Mouse (Mus musculus) MEL (cell line): ENCODE measurements at regions not wholly inside any gene's neighbourhood (a gene's known extent, or its start where the extent isn't known, plus 50 kb on each side); places are given as distances from the start of the nearest gene placed in this dataset.

Experiments used
- DNase-seq: peaks from one replicate; pipeline ENCODE4 v3.0.0; 2011; ENCODE audit warnings: low read depth, low spot score
- H3K27ac ChIP-seq: 2 replicates; pipeline ENCODE4 v1.5.1; 2012; ENCODE audit warnings: low read depth, mild to moderate bottlenecking, control low read depth, low read length, moderate library complexity; ENCODE audit not compliant: control insufficient read depth
- H3K27me3 ChIP-seq, 2 experiments: fragments of 150-350 bp in 1 of 2; sonication (generic) in 1 of 2; 2 replicates each; pipeline ENCODE4 v1.6.1; 2012; ENCODE audit warnings: low read length in 2 of 2, mild to moderate bottlenecking in 2 of 2, improper control_type of control experiment in 1 of 2, moderate library complexity in 1 of 2; ENCODE audit not compliant: insufficient read depth in 2 of 2, control insufficient read depth in 1 of 2
- H3K36me3 ChIP-seq, 2 experiments: 2 replicates each; pipeline ENCODE4 v1.6.1; 2012 to 2014; ENCODE audit warnings: low read length in 2 of 2, improper control_type of control experiment in 1 of 2, inconsistent platforms in 1 of 2, mild to moderate bottlenecking in 1 of 2; ENCODE audit not compliant: insufficient read depth in 2 of 2, control insufficient read depth in 1 of 2
- H3K4me1 ChIP-seq, 2 experiments: fragments of 150-350 bp in 1 of 2; sonication (generic) in 1 of 2; 2 replicates each; pipeline ENCODE4 v1.6.1; 2012; ENCODE audit warnings: low read length in 2 of 2, improper control_type of control experiment in 1 of 2, mild to moderate bottlenecking in 1 of 2; ENCODE audit not compliant: insufficient read depth in 2 of 2, control insufficient read depth in 1 of 2
- H3K4me3 ChIP-seq, 2 experiments: fragments of 150-350 bp in 1 of 2; sonication (generic) in 1 of 2; 2 replicates each; pipeline ENCODE4 v1.5.1; 2012; ENCODE audit warnings: low read depth in 2 of 2, low read length in 2 of 2, mild to moderate bottlenecking in 2 of 2, moderate library complexity in 2 of 2, control low read depth in 1 of 2, improper control_type of control experiment in 1 of 2; ENCODE audit not compliant: control insufficient read depth in 1 of 2, insufficient read depth in 1 of 2
- H3K79me2 ChIP-seq: 2 replicates; pipeline ENCODE4 v1.6.1; 2012; ENCODE audit warnings: mild to moderate bottlenecking, low read length, moderate library complexity; ENCODE audit not compliant: control insufficient read depth, poor library complexity, insufficient read depth
- H3K9ac ChIP-seq: 2 replicates; pipeline ENCODE4 v1.6.1; 2012; ENCODE audit warnings: low read depth, mild to moderate bottlenecking, control low read depth, low read length, moderate library complexity; ENCODE audit not compliant: control insufficient read depth, poor library complexity, severe bottlenecking
- H3K9me3 ChIP-seq: fragments of 150-350 bp; sonication (generic); replicated peaks from 2 replicates; pipeline ENCODE4 v1.6.1; 2012; ENCODE audit warnings: mild to moderate bottlenecking, low read length, improper control_type of control experiment, moderate library complexity; ENCODE audit not compliant: insufficient read depth
- CTCF ChIP-seq, 3 experiments: IDR thresholded peaks in 2 of 3; conservative IDR thresholded peaks in 1 of 3; 2 replicates each; pipeline ENCODE4 v1.5.1; 2011 to 2012; ENCODE audit warnings: low read length in 3 of 3, low read depth in 2 of 3, mild to moderate bottlenecking in 2 of 3, improper control_type of control experiment in 1 of 3, inconsistent platforms in 1 of 3, mixed read lengths in 1 of 3, moderate library complexity in 1 of 3; ENCODE audit not compliant: control insufficient read depth in 1 of 3, insufficient read depth in 1 of 3, poor library complexity in 1 of 3, severe bottlenecking in 1 of 3
- ELF1 ChIP-seq: IDR thresholded peaks from 2 replicates; pipeline ENCODE4 v1.6.1; 2014; ENCODE audit warnings: low read depth, mild to moderate bottlenecking, inconsistent platforms, low read length, improper control_type of control experiment, moderate library complexity
- EP300 ChIP-seq, 2 experiments: IDR thresholded peaks; 2 replicates each; pipeline ENCODE4 v1.6.1; 2011; ENCODE audit warnings: improper control_type of control experiment in 2 of 2, low read length in 2 of 2, low read depth in 1 of 2, mild to moderate bottlenecking in 1 of 2
- ETS1 ChIP-seq: IDR thresholded peaks from 2 replicates; pipeline ENCODE4 v1.6.1; 2012; ENCODE audit warnings: low read depth, mild to moderate bottlenecking, inconsistent platforms, low read length, improper control_type of control experiment, moderate library complexity
- GABPA ChIP-seq: IDR thresholded peaks from 2 replicates; pipeline ENCODE4 v1.6.1; 2012; ENCODE audit warnings: low read depth, mild to moderate bottlenecking, inconsistent platforms, low read length, improper control_type of control experiment, moderate library complexity
- GATA1 ChIP-seq: IDR thresholded peaks from 2 replicates; pipeline ENCODE4 v1.6.1; 2011; ENCODE audit warnings: low read depth, low read length, improper control_type of control experiment
- MAX ChIP-seq: IDR thresholded peaks from 2 replicates; pipeline ENCODE4 v1.6.1; 2011; ENCODE audit warnings: low read length, improper control_type of control experiment
- MEF2A ChIP-seq: IDR thresholded peaks from 2 replicates; pipeline ENCODE4 v1.6.1; 2014; ENCODE audit warnings: low read depth, mild to moderate bottlenecking, inconsistent platforms, low read length, improper control_type of control experiment; ENCODE audit not compliant: poor library complexity, insufficient replicate concordance, severe bottlenecking; ENCODE audit errors: extremely low read depth
- MXI1 ChIP-seq: IDR thresholded peaks from 2 replicates; pipeline ENCODE4 v1.6.1; 2011; ENCODE audit warnings: mild to moderate bottlenecking, low read depth, low read length, improper control_type of control experiment
- MYB ChIP-seq: IDR thresholded peaks from 2 replicates; pipeline ENCODE4 v1.6.1; 2011; ENCODE audit warnings: mild to moderate bottlenecking, low read depth, low read length, improper control_type of control experiment
- NRF1 ChIP-seq: IDR thresholded peaks from 2 replicates; pipeline ENCODE4 v1.6.1; 2014; ENCODE audit warnings: low read depth, mild to moderate bottlenecking, inconsistent platforms, low read length, improper control_type of control experiment, moderate library complexity; ENCODE audit not compliant: poor library complexity, insufficient read depth, severe bottlenecking
- POLR2A ChIP-seq, 2 experiments: IDR thresholded peaks; 2 replicates each; pipeline ENCODE4 v1.6.1; 2011 to 2012; ENCODE audit warnings: low read length in 2 of 2, mild to moderate bottlenecking in 2 of 2, control low read depth in 1 of 2, improper control_type of control experiment in 1 of 2, low read depth in 1 of 2, moderate library complexity in 1 of 2; ENCODE audit not compliant: control insufficient read depth in 1 of 2, insufficient read depth in 1 of 2, poor library complexity in 1 of 2
- POLR2AphosphoS2 ChIP-seq: IDR thresholded peaks from 2 replicates; pipeline ENCODE4 v1.6.1; 2011; ENCODE audit warnings: low read length, improper control_type of control experiment
- POLR2AphosphoS5 ChIP-seq: IDR thresholded peaks from 2 replicates; pipeline ENCODE4 v1.6.1; 2012; ENCODE audit warnings: low read depth, borderline replicate concordance, mild to moderate bottlenecking, inconsistent platforms, low read length, moderate library complexity, mixed read lengths
- TAL1 ChIP-seq: IDR thresholded peaks from 2 replicates; pipeline ENCODE4 v1.6.1; 2012; ENCODE audit warnings: mild to moderate bottlenecking, inconsistent platforms, low read length, moderate library complexity, mixed read lengths
- USF1 ChIP-seq: IDR thresholded peaks from 2 replicates; pipeline ENCODE4 v1.6.1; 2014; ENCODE audit warnings: low read depth, mild to moderate bottlenecking, inconsistent platforms, low read length, improper control_type of control experiment, moderate library complexity
- ZC3H11A ChIP-seq: IDR thresholded peaks from 2 replicates; pipeline ENCODE4 v1.6.1; 2012; ENCODE audit warnings: low read depth, mild to moderate bottlenecking, inconsistent platforms, low read length, improper control_type of control experiment
- ZKSCAN1 ChIP-seq: IDR thresholded peaks from 2 replicates; pipeline ENCODE4 v1.6.1; 2012; ENCODE audit warnings: low read depth, mild to moderate bottlenecking, inconsistent platforms, low read length, improper control_type of control experiment, moderate library complexity
- ZNF384 ChIP-seq: IDR thresholded peaks from 2 replicates; pipeline ENCODE4 v1.6.1; 2012; ENCODE audit warnings: low read depth, mild to moderate bottlenecking, inconsistent platforms, low read length, improper control_type of control experiment

DNA sequence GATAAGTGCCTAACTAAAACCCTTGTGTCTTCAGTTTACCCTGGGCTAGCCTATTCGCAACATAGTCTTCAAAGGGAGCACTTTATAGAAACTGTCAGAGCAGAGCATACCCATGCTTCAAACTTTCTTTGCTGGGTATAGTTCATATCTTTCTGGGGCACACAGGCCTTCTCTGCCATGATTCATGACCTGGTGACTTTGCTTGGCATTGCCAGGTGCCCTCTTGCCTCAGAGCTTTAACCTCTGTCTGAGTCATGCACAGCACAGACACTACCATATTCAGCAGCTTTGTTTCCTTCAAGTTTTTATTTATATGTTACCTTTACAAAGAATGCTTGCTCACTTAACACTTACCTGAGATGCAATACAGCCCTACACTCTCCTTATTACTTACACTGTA is 1022.8 kb downstream of the 4930444P10Rik start:
- TF ChIP-seq MEF2A (no peak), ZC3H11A (no peak), USF1 (no peak), POLR2AphosphoS2 (no peak), TAL1 (no peak), POLR2AphosphoS5 (no peak), ZNF384 (no peak), POLR2A (IDR thresholded peaks at IDR 0.05; ENCODE audit: control insufficient read depth in 1 of 2, insufficient read depth in 1 of 2, low read depth in 1 of 2, low read length in 2 of 2, poor library complexity in 1 of 2) (no peak), GABPA (no peak), ETS1 (no peak), EP300 (IDR thresholded peaks at IDR 0.05; ENCODE audit: low read depth in 1 of 2, low read length in 2 of 2) (no peak), CTCF (IDR thresholded peaks at IDR 0.05 in 2 of 3, conservative IDR thresholded peaks at IDR 0.05 in 1 of 3; ENCODE audit: control insufficient read depth in 1 of 3, insufficient read depth in 1 of 3, low read depth in 2 of 3, low read length in 3 of 3, poor library complexity in 1 of 3, severe bottlenecking in 1 of 3) (no peak), MAX (no peak), ELF1 (no peak), ZKSCAN1 (no peak), GATA1 (no peak), MYB (no peak)
- H3K36me3 ChIP-seq: no peaks in the 10 kb centered on the region
- H3K4me3 ChIP-seq: no peak overlapping the region
- no peaks in the 10 kb centered on the region for H3K27me3 ChIP-seq
- DNase-seq: no peak
- H3K79me2 ChIP-seq: no peaks in the 10 kb centered on the region
- H3K27ac ChIP-seq: no peak overlapping the region
- H3K4me1 ChIP-seq: no peaks in the 10 kb centered on the region
- H3K9ac ChIP-seq: no peak overlapping the region
- no peaks in the 10 kb centered on the region for H3K9me3 ChIP-seq

DNA sequence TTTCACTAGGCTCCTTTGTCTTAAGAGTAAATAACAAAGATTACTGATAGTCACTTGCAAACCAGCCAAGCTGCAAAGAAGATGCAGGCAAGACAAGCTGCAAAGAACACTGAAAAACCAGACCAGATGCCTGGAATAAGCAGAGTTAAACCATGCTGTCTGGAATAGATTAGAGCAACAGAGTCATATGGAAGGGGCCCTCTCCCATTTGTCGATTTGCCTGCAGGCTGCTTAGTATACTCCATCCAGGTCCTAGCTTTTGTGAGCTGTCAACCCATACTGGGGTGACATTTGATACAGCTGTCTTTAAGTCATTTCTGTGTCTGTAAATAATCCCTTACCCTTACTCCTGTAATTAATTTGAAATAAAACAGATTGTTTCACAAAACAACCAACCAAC is 1059.1 kb downstream of the 4930444P10Rik start:
- no peaks in the 10 kb centered on the region for H3K27me3 ChIP-seq
- no peak for DNase-seq
- H3K36me3 ChIP-seq: no peaks in the 10 kb centered on the region
- H3K27ac ChIP-seq: no peak overlapping the region
- no peak overlapping the region for H3K4me3 ChIP-seq
- TF ChIP-seq MEF2A: no peak
- no peak for TF ChIP-seq MXI1
- no peak for TF ChIP-seq MAX
- no peak for TF ChIP-seq NRF1
- no peak overlapping the region for H3K9ac ChIP-seq
- no peaks in the 10 kb centered on the region for H3K9me3 ChIP-seq
- no peaks in the 10 kb centered on the region for H3K79me2 ChIP-seq
- no peaks in the 10 kb centered on the region for H3K4me1 ChIP-seq
